Mouse (Mus musculus) thymus, postnatal 10 days (tissue): ENCODE measurements around the gene Ttll12.

Experiments
- DNase-seq, 2 experiments: peaks; one replicate each; pipeline ENCODE4 v3.0.0; 2021; ENCODE audit warnings: low spot score in 2 of 2

Gene Ttll12

GRCm38 (mm10) chr15:83527747-83528146 lies 67.2 kb downstream of the Ttll12 start:
- DNase-seq, result no peak

GRCm38 (mm10) chr15:83527092-83527437 lies 67.9 kb downstream of the Ttll12 start:
- DNase-seq, result peak; percentile 6 to 26

GRCm38 (mm10) chr15:83526424-83527091 lies 68.4 kb downstream of the Ttll12 start, which contains the start of gene Bik:
Bik (plus strand) TSS chr15:83526862.
- DNase-seq, result peak; percentile 39 to 55
